Mouse (Mus musculus): ENCODE data around the gene Ddx39. TPM values are rescaled to one million over a fixed set of nuclear protein-coding genes. Genes with fewer than 3 reads are reported as not detected.

The Ddx39 gene
- polyA plus RNA-seq, 1 experiment from 2014 or later = 142 TPM

GRCm38 (mm10) chr8:83684517-83684916 lies 30.5 kb upstream of the Ddx39 start:
- Histone ChIP-seq H3K27ac (no peak overlapping the region), H3K4me3 (no peak overlapping the region), H3K27me3 (replicated peaks) (no peaks in the 10 kb centered on the region), H3K4me1 (no peaks in the 10 kb centered on the region), H3K9ac (no peak overlapping the region), H3K9me3 (no peaks in the 10 kb centered on the region), H3K36me3 (peaks cover 59% of the 10 kb centered on the region), H3K4me2 (replicated peaks) (no peak overlapping the region)
- WGBS = 96% methylated on average over 9 of the region's 9 CpGs
- ATAC-seq (ENCODE audit: low FRiP score, low read depth) = no peak

- WGBS = 92% methylated on average over 6 of the region's 6 CpGs
- no peaks in the 10 kb centered on the region for H3K4me1 ChIP-seq
- H3K9me3 ChIP-seq = no peaks in the 10 kb centered on the region
- H3K4me3 ChIP-seq = no peak overlapping the region
- H3K36me3 ChIP-seq = peaks cover 53% of the 10 kb centered on the region
- no peak overlapping the region for H3K4me2 ChIP-seq (replicated peaks)
- no peak overlapping the region for H3K9ac ChIP-seq
- no peak for ATAC-seq (ENCODE audit: low FRiP score, low read depth)
- H3K27ac ChIP-seq = no peak overlapping the region
- no peaks in the 10 kb centered on the region for H3K27me3 ChIP-seq (replicated peaks)
These were observed 25.7 kb upstream of the Ddx39 start for GRCm38 (mm10) chr8:83689264-83689663.

DNA sequence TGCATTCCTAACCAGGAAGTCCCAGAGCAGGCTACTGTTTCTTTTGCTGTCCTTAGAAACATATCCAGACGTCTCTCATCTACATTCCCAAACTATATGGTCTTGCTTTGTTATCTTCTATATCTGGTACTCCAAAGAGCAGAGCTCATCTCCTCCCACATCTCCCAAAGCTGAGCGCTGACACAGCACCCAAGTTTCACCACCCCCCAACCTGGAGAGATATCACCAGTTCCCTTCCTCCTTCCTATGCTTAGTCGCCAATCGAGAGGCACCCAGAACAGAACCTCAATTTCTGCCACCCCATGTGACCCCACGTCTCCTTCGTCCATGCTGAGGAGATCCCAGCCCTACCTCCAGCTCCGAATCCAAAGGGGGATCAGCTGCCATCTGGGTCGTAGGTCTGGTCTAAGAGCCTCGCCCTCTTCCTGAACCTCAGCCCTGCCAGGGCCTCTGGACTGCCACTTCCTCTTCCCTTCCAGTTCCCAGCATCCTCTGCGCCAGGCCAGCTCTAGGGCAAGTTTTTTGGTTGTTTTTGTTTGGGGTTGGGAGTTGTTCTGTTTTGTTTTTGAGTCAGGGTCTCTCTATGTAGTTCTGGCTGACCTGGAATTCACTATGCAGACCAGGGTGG lies 21.3 kb upstream of the Ddx39 start:
- Histone ChIP-seq H3K9ac (no peak overlapping the region), H3K27ac (no peak overlapping the region), H3K9me3 (no peaks in the 10 kb centered on the region), H3K4me1 (peaks cover 17% of the 10 kb centered on the region), H3K4me2 (replicated peaks) (no peak overlapping the region), H3K36me3 (peaks cover 30% of the 10 kb centered on the region), H3K27me3 (replicated peaks) (no peaks in the 10 kb centered on the region), H3K4me3 (no peak overlapping the region)
- WGBS = 86% methylated on average over 10 of the region's 10 CpGs
- ATAC-seq (ENCODE audit: low FRiP score, low read depth) = no peak

GRCm38 (mm10) chr8:83694369-83695160 lies 20.4 kb upstream of the Ddx39 start:
- 87% methylated on average over 11 of the region's 11 CpGs for WGBS
- no peak for ATAC-seq (ENCODE audit: low FRiP score, low read depth)
- peaks cover 17% of the 10 kb centered on the region for H3K4me1 ChIP-seq
- H3K4me3 ChIP-seq = no peak overlapping the region
- H3K36me3 ChIP-seq = peaks cover 27% of the 10 kb centered on the region
- H3K9me3 ChIP-seq = no peaks in the 10 kb centered on the region
- no peak overlapping the region for H3K9ac ChIP-seq
- no peak overlapping the region for H3K4me2 ChIP-seq (replicated peaks)
- H3K27ac ChIP-seq = no peak overlapping the region
- H3K27me3 ChIP-seq (replicated peaks) = no peaks in the 10 kb centered on the region

DNA sequence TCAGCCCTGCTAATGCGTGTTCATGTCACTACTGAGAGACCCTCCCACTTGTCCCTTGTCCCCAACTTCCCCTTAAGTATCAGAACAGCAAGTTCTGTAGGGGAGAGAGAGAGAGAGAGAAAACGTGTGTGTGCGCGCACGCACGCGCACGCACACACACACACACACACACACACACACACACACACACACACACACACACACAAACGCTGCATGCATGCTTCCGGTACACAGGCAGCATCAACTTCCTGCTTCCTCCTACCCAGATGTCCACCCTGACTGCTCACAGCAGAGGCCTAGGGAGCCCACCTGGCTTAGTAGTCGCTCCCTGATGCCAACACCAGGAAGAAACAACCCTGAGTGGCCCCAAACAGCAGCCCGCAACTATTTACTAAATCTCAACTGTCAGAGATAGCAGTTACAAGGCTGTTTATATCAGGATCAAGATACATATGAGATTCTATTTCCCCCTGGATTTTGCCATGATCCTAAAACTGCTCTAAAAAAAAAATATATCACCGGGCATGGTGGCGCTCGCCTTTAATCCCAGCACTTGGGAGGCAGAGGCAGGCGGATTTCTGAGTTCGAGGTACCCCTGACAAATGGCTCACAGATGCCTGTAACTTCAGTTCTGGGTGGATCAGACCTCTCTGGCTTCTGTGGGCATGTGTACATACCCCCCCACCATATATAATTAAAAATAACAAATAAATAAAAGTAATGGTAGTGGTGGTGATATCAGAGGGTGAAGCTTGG lies 19.4 kb upstream of the Ddx39 start:
- H3K9ac ChIP-seq = no peak overlapping the region; the same call in 1 of the 2 replicates
- WGBS = 90% methylated on average over 10 of the region's 17 CpGs
- H3K27me3 ChIP-seq (replicated peaks) = no peaks in the 10 kb centered on the region
- no peak overlapping the region for H3K4me3 ChIP-seq
- no peaks in the 10 kb centered on the region for H3K9me3 ChIP-seq
- ATAC-seq (ENCODE audit: low FRiP score, low read depth) = no peak
- H3K4me1 ChIP-seq = peaks cover 17% of the 10 kb centered on the region
- peaks cover 22% of the 10 kb centered on the region for H3K36me3 ChIP-seq
- no peak overlapping the region for H3K27ac ChIP-seq
- no peak overlapping the region for H3K4me2 ChIP-seq (replicated peaks)

GRCm38 (mm10) chr8:83697374-83698220 lies 17.4 kb upstream of the Ddx39 start:
- Histone ChIP-seq H3K9ac (no peak overlapping the region), H3K27ac (no peak overlapping the region), H3K4me2 (replicated peaks) (peak overlapping the region; percentile 96), H3K9me3 (no peaks in the 10 kb centered on the region), H3K27me3 (replicated peaks) (no peaks in the 10 kb centered on the region), H3K4me1 (peaks cover 17% of the 10 kb centered on the region), H3K36me3 (peaks cover 2% of the 10 kb centered on the region), H3K4me3 (peak overlapping the region; percentile 82)
- no peak for ATAC-seq (ENCODE audit: low FRiP score, low read depth)
- WGBS = 61% methylated on average over 19 of the region's 19 CpGs

DNA sequence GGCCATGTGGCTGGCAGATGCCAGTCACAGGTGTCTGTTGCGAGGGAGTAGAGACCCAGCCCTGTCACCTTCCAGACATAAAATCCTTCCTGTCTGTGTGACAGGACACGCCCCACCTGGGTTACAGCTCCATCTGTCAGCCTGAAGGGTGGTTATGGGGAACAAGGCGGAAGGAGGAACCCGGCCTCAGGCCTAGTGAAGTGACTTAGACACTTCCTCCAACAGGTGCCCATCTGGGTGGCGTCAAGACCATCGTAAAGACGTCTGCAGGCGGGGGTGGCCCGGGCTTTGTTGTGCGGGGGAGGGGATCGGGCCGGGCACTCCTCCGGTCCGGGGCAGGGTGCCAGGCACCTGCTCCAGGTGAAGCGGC lies 16.7 kb upstream of the Ddx39 start:
- peak overlapping the region; percentile 82 for H3K4me3 ChIP-seq
- peak overlapping the region; percentile 87 for H3K9ac ChIP-seq
- no peaks in the 10 kb centered on the region for H3K27me3 ChIP-seq (replicated peaks)
- peak overlapping the region; percentile 96 for H3K4me2 ChIP-seq (replicated peaks)
- peaks cover 17% of the 10 kb centered on the region for H3K4me1 ChIP-seq
- H3K27ac ChIP-seq = no peak overlapping the region
- H3K36me3 ChIP-seq = no peaks in the 10 kb centered on the region
- no peaks in the 10 kb centered on the region for H3K9me3 ChIP-seq
- ATAC-seq (ENCODE audit: low FRiP score, low read depth) = peak; percentile 52
- WGBS = 5% methylated on average over 15 of the region's 15 CpGs

DNA sequence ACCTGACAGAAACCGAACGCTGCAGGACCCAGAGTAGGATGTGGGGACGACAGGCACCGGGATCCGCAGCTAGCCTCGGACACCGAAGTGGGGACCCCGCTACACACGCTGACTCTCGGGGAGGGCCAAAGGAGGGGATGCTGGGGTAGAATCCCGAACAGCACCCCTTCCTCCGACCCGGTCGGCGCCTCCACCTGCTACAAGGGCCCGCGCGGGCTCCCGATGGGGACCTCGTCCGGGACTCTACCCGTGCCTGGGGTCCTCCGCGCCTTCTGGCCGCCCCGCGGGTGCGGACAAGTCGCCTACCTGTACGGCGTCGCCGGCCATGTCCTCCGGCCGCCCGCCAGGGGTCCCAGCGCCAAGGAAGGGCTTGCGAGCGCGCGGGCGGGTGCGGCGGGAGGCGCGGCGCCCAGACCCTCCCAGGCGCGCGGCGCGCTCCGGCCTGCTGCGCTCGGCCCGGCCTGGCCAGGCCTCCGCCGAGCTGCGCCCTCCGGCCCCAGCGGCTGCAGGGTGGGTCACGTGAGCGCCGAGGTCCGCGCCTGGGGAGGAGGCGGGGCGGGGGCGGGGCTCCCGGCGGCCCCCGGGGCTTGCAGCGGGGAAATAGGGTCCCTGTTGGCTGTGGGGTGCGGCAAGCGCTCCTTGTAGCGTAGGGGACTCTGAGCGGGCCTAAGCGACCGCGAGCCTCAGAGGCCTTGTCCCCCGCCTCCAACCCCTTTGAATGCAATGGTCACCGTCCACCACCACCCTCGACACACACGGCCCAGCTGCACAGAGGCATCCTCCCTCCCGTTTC lies 16.1 kb upstream of the Ddx39 start, which contains the start of gene Pkn1:
Gene Pkn1 (minus strand): TSS at position 519 of the 793 bp plus-strand sequence.
- peak within 1 kb of the TSS; percentile 54; the same call in 1 of the 2 replicates for H3K27ac ChIP-seq
- peaks cover 17% of the 10 kb centered on the region for H3K4me1 ChIP-seq
- peak within 1 kb of the TSS; percentile 96 for H3K4me2 ChIP-seq (replicated peaks)
- peak within 1 kb of the TSS; percentile 82 for H3K4me3 ChIP-seq
- peak; percentile 91 for ATAC-seq (ENCODE audit: low FRiP score, low read depth)
- H3K27me3 ChIP-seq (replicated peaks) = no peaks in the 10 kb centered on the region
- no peaks in the 10 kb centered on the region for H3K36me3 ChIP-seq
- WGBS = under 1% methylated on average over 71 of the region's 85 CpGs
- H3K9ac ChIP-seq = peak within 1 kb of the TSS; percentile 87
- no peaks in the 10 kb centered on the region for H3K9me3 ChIP-seq

DNA sequence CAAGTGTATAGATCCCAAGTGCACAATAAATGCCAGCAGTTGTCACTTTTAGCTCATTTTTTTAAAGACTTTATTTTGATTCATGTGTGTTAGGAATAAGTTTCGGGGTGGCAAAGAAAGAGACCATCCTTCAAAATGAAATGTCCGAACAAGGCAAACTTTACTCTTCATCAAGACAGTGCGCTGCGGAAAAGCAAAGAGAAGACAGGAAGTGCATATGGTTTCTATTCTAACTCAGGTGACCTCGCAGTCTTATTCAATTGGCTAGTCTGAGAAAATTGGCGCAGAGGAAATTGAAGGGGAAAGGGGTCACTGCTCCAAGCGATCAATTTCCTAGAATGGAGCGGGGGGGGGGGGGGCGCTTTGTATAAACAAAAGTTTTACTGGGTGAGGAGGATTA lies 15.4 kb upstream of the Ddx39 start:
- H3K36me3 ChIP-seq = no peaks in the 10 kb centered on the region
- WGBS = 54% methylated on average over 9 of the region's 9 CpGs
- H3K9me3 ChIP-seq = no peaks in the 10 kb centered on the region
- peak overlapping the region; percentile 82; the same call in 1 of the 2 replicates for H3K4me3 ChIP-seq
- peak overlapping the region; percentile 87; the same call in 1 of the 2 replicates for H3K9ac ChIP-seq
- peaks cover 17% of the 10 kb centered on the region for H3K4me1 ChIP-seq
- no peak for ATAC-seq (ENCODE audit: low FRiP score, low read depth)
- H3K27me3 ChIP-seq (replicated peaks) = no peaks in the 10 kb centered on the region
- H3K27ac ChIP-seq = no peak overlapping the region
- peak overlapping the region; percentile 96 for H3K4me2 ChIP-seq (replicated peaks)

DNA sequence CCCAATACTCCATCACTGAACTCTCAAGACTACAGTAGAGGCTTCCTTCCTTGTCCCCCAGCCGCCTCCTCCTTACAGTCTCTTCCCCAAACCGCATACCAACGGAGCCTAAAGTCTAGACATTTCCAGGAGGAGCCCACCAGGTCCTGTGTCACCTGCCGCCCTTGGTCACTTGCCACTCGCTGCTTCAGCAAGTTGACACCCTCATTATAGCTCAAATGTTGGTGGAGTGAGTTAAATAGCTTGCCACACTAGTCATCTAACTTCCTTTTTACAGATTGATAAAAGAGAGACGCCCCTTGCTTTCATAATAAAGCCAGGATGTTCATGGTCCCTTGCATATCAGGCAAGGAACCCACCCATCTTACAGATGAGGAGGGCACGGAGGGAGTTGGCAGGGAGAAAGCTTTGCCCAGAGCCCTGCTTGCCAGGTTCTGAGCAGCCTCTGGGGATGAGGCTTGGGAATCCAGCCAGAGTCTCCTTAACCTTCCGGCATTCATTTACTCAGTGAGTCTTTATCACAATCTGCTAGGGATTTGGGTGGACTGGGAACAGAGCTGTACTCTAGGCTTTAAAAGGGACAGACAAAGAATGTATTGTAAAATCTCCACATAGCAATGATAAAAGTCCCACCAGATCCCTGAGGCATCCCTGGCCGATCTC lies 14.4 kb upstream of the Ddx39 start:
- no peak for ATAC-seq (ENCODE audit: low FRiP score, low read depth)
- peaks cover 17% of the 10 kb centered on the region for H3K4me1 ChIP-seq
- H3K36me3 ChIP-seq = no peaks in the 10 kb centered on the region
- no peak overlapping the region for H3K9ac ChIP-seq
- no peak overlapping the region for H3K4me3 ChIP-seq
- no peaks in the 10 kb centered on the region for H3K9me3 ChIP-seq
- H3K4me2 ChIP-seq (replicated peaks) = no peak overlapping the region
- WGBS = 84% methylated on average over 9 of the region's 9 CpGs
- no peaks in the 10 kb centered on the region for H3K27me3 ChIP-seq (replicated peaks)
- no peak overlapping the region for H3K27ac ChIP-seq

GRCm38 (mm10) chr8:83703426-83703825 lies 11.6 kb upstream of the Ddx39 start:
- H3K36me3 ChIP-seq = no peaks in the 10 kb centered on the region
- no peak overlapping the region for H3K4me3 ChIP-seq
- H3K27ac ChIP-seq = no peak overlapping the region
- 86% methylated on average over 4 of the region's 4 CpGs for WGBS
- H3K27me3 ChIP-seq (replicated peaks) = no peaks in the 10 kb centered on the region
- H3K9me3 ChIP-seq = no peaks in the 10 kb centered on the region
- no peak overlapping the region for H3K9ac ChIP-seq
- H3K4me1 ChIP-seq = peaks cover 2% of the 10 kb centered on the region
- ATAC-seq (ENCODE audit: low FRiP score, low read depth) = no peak
- H3K4me2 ChIP-seq (replicated peaks) = no peak overlapping the region
